Mouse (Mus musculus) retina, postnatal 7 days (tissue): Measurements from ENCODE around the gene Efcab8.

Experiments
- DNase-seq: peaks from one replicate; pipeline ENCODE4 v3.0.0-alpha.2; 2012; ENCODE audit warnings: low read depth, low spot score

The Efcab8 gene

DNA sequence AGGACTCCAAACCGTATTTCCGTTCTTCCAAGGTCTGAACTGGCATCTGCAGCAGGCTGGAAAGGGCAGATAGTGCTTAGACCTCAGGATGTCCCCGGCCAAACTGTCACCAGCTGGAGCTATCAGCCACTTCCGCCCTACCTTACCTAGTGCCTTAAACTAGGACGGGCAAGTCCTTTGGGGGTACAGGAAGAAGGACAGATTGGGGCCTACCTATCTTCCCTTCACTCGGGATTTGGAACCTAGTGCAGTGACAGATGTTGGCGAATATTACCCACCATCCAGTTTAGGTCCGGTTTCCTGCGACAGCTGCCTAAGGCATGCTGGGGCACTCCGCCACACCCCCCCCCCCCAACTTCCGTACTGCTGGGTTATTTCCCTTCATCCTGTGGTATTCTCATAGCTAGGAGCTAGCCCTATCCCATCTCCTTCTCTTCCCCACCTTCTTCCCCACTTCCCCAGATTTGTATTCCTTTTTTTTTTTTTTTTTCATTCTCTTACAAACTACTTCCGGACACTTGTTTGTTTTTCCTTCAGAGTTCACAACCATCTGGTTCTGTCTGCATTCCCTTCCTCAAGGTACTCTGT, at the start of gene Efcab8:
Efcab8 (plus strand) TSS at position 538 of the 588 bp plus-strand sequence.
- DNase-seq, result no peak

DNA sequence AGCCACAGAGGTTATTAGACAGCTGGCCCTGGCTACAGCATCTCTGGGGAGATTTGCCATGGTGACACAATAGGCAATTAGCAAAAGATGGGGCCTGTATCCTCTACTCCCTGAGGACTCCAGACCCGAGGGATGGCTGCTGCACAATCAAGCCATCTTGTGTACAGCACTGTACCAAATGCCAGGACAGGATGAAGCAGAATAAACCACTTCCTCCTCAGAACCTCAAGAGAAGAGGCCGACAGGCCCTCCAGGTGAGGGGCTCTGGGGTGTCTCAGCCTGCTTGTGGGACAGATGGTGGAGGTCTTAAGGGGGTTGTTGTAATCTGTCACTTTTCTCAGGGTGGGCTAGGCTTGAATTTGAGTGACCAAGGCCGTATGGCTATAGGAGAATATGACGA, 45.7 kb upstream of the Efcab8 start:
- no peak for DNase-seq

DNA sequence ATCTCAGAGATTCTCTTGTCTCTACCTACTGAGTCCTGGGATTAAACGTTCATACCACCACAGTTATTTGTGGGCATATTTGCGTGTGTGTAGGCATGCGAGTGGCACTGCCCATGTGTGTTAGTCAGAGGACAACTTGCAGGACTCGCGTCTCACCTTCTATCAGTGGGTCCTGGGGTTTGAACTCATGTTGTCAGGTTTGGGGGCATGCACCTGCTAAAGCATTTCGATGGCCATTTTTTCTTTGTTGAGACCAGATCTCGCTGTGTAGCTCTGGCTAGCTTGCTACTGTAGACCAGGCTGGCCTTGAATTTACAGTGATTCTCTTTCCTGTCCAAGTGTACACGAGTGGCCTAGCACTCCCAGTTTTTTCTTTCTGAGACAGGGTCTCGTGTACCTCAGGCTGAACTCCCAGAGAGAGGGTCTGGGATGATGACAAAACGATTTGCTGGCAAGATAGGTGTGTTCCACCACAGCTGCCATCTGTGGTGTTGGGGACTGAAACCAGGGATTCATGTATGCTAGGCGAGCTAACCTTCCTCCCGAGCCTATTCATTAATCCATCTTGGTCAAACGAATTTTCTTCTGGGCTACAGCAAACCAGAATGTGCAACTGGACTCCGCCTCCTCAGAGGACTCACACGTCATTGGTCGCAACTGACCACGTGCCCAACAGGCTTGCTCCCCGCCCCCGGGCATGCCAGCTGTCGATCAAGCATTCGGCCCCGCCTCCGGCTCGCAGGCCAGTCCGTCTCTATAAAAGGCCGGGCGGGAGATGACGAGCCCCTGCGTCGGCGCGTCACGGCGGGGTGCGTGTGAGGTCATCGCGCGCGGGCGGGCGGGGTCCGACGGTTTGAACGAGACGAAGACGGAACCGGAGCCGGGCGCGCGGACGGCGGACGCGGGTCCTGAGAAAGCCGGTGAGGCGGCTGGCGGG, 39.0 kb upstream of the Efcab8 start, which contains the start of gene Mapre1:
Mapre1 (plus strand) TSS at position 775 of the 937 bp plus-strand sequence.
- peak; percentile 97 for DNase-seq

DNA sequence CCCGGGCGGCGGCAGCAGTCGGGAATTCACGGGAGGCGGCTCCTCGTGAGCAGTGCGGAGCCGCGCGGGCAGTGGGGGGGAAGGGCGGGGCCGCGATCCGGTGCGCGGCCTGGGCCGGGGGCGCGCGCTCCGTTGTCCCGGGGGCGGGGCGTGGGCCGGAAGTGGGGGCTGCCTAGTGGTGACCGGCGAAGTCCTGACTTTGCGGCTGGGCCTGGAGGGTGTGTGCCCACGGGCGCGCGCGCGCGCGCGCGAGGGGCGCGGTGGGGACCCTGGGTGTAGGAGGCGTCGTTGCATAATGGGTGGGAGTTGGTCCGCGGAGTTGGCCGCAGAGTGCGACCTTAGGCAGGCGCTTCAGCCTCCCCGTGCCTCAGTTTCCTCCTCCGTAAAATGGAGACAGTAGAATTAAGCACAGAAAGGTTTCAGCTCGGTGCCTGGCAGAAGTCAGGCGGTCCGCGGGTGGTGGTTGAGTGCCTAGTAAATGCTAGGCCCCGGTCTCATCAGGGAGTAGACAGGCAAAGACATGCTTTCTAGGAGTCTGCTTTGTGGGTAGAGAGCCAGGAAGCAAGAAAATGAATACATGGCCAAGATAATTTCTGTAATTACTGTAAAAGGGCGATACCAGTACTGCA, 38.2 kb upstream of the Efcab8 start:
- no peak for DNase-seq

DNA sequence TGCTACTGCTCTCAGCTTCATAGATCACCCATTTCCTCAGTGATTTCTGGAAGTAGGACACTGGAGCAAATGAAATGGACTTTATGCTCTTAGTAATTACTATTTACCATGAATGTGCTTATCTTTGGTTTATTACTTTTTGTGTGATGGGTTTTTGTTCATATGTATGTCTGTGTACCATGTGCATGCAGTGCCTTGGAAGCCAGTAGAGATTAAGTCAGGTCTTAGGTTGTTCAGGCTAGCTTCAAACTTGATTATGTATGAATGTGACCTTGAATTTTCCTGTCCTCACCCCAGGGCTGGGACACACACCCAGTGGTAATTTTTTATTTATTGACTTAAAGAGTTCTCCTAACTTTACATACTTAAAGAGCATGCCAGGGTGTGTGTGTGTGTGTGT, 31.7 kb upstream of the Efcab8 start:
- no peak for DNase-seq

DNA sequence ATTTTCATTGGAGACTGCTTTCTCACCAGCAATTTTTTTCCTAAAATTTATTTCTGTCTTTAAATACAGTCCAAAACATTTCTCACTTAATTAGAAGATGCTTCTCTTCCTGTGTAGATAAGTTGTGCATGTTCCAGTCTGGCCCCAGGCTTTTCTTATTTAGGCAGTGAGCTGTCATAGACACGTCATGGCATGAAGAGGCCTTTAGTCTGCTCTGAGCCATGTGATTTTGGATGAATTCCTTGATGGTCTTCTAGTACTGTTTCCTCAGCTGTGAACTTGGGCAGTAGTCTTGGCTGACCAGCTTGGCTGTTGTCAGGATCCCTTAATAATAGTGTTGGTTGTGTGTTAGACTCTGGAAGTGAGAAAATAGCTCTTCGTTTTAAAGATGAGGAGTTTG, 29.4 kb upstream of the Efcab8 start:
- no peak for DNase-seq

DNA sequence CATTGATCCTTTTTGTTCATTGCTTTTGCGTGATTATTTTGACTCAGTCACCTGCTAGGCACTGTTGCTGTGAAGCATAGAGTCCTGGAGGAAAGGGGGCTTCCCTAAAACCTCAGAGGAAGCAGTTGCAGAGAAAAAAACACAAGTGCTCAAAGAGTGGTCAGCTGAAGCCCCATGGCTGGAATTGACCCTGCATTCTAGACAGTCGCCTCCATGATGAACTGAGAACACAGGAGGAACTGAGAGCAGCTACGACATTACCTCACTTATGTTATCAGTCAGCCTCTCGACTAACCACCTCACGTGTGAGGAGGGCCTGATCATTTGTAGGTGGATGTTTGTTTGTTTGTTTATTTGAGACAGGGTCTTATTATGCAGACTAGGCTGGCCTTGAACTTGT, 17.6 kb upstream of the Efcab8 start:
- DNase-seq, result no peak

DNA sequence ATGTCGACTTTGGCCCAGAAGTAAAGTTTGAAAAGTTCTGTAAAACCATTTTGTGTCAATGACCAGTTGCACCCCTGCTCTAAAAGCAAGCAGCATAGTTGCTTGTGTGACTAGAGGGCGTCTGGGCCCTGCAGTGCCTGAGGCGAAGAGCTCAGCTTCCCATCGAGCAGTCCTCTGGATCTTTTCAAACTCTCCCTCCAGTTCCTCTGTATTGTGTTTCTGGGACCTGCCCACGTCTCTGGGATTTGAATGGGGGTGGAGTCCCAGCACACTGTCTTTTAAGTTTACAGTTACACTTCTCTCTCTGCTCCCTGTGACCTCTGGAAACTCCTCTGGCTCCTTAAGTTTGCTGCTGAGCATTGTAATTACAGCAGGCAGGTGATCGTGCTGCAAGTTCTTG, 12.2 kb upstream of the Efcab8 start:
- no peak for DNase-seq

DNA sequence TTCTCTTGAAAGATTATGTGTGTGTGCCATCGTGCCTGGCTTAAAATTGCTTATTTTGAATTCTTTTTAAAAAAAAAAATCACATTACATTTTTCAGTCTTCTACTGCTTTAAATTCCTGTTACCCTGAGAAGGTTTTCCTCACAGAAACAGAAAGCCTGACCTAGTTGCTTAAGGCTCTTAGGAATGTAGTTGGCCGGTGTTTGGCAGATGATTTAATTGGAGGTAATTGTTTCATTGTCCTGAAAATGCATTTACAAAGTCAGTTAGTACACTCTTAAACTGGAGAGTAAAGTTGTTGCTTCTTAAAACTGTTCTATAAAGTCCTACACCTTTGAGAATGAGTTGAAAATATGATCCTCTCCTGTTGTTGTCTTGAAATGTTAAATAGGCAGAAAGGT, 10.8 kb upstream of the Efcab8 start:
- DNase-seq, result no peak

DNA sequence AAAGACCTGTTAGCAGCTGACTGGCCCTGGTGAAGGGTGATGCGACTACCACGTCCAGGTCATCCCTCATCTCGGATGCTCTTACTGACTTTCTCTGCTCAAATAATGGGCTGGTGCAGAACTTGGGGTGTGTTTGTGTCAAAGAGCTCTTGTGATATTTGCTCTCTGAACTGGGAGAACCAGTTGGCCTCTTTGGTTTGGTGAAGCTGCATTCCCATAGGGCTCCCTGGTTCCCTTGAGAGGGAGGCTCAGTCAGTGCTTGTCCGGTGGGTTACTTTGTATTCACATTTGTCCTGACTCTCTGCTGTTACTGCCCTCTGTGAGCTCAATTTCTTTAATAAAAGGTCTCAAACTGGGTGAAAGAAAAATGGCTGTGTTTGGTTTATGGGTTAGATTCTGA, 6.8 kb upstream of the Efcab8 start:
- DNase-seq, result no peak

DNA sequence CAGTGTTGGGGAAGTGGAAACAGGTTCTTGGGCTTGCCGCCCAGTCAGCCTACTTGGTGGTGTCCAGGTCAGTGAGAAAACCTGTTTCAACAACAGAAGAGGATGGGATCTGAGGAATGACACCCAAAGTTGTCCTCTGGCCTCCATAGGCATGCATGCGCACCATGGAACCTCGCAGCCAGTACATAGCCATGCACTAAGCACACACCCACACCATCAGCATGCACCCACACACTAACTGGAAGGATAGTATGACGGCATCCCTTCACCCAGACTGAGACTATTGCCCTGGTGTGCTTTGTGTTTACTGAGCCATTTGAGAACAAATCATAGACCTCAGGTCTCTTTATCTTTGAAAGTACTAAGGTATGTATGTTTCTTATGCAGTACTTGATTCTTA, 4.3 kb upstream of the Efcab8 start:
- no peak for DNase-seq

DNA sequence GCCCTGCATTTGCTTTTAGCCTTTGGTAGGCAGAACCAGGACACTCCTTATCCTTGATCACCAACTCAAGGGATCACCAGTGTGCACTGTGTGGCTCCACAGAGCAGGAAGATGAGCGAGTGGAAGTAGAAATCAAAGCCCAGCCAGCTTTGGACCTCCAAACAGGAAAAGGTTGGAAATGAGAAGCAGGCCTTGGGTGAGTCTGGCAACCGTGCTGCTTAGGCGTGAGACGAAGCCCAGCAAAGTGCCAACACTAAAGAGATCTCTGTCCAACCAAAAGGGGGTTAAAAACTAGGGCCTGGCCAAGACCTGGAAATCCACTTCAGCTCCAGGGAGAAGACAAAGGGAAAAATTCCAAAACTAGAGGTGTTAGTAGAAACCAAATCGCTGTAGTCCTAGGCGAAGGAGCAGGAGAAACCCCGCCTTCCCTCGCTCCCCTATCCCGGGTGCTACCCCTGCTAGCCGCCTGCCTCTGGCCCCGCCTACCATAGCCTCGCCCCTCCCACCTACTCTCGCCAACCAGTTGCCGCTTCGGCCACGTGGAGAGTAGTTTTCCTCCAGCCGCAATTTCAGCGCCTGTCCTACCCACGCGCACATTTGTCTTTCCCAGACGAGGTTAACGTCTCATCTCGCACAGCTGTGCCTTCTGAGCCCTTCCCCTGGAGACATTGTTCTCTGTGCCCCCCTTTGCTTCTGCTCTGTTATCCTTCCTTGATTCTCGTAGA, 931 bp upstream of the Efcab8 start:
- peak; percentile 27 for DNase-seq

DNA sequence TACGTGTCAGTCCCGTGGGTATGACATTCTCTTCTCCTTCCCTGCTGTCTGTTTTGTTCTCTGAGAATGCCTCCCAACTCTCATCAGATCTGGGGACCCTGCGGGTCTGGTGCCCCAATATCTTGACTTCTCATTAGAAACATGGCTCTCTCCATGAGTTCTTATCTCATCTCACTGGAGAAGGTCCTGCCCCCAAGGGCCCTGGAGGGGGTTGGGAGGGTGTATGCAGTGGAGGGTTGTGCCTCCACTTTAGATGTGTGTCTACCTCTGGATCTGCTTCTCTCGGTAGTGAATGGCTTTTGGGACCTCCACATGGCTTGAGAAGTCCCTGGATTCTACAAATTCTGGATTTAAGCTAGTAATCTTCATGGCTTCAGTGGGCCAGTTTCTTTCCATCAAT, 1.4 kb downstream of the Efcab8 start:
- DNase-seq, result no peak

DNA sequence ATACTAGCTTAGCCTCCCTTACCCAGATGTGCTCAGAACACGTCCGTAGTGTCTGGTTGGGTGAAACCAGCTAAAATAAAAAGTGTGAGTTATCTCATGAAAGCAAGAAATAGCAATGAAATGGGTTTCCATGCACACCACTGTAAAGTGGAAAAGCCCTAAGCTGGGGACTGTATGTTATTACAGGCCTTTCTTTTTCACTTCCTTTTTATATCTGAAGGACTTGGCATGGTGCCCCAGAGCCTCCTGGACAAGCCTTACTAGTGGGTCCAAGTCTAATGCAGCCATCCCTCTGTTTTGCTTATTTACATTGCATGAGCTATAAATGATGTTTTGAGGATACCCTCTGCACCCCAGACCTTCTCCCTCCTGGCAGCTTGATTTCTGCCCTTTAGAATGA, 4.9 kb downstream of the Efcab8 start:
- DNase-seq, result no peak

DNA sequence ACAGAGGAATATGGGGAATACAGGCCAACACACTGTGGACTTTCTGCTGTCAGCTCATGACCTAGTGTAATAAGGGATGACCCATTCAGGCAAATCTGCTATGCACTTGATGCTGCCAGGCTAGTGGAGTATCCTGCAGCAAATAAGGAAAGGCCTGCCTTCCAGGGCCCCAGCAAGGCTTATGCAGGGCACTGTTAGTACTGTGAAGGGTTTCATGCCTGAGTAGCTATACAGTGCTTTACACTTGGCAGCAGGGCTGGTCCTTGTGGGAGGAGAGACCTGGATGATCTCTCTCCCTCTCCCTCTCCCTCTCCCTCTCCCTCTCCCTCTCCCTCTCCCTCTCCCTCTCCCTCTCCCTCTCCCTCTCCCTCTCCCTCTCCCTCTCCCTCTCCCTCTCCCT, 13.6 kb downstream of the Efcab8 start:
- DNase-seq, result no peak

DNA sequence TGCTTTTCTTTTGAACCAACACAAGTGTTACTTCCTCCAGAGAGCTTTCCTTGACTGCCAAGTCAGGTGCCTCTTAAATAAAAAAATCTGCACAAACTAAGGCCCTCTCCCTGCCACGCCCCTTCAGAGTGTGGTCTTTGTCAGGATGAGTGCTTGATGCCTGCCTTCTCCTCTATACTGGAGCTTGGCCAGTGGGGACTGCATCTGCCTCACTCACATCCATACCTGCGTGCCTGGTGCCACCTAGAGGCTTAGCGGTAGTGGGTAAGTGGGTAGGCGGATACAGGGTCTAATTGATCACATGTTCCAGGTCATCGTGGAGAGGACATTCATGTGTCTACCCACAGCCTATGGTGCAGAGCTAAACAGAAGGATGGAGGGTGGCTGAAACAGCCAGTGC, 15.4 kb downstream of the Efcab8 start:
- no peak for DNase-seq

DNA sequence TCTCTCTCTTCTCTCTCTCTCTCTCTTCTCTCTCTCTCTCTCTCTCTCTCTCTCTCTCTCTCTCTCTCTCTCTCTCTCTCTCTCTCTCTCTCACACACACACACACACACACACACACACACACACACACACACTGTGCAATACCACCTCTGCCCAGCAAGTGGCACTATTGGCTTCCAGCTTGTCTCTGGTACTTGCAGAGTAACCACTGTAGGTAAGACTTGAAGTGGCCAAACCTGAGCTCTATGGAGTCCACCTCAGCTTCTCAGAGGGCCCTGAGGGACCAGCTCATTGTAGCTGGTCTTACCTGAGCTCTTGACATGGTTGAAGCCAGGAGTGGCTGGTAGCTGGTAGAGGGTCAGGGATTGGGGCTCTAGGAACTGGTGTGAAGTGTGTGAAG, 27.7 kb downstream of the Efcab8 start:
- peak; percentile 61 for DNase-seq

DNA sequence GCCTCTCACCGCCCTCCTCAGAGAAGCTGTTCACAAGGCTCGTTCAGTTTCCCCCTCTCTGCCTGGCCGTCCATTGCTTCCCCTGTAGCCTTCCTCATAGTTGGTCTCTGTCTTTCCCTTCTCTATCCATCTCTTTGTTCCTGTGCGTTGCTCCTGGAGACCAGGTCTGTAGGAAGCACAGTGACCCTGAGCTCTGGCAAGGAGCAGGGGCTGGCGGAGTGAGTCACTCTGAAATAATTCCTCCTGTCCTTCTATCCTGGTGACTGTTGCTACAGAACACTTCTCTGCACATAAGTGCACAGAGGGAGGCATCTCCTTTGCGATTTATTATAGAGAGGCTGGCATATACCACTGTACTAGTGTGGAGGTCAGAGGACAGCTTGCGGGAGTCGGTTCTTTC, 28.4 kb downstream of the Efcab8 start:
- no peak for DNase-seq

DNA sequence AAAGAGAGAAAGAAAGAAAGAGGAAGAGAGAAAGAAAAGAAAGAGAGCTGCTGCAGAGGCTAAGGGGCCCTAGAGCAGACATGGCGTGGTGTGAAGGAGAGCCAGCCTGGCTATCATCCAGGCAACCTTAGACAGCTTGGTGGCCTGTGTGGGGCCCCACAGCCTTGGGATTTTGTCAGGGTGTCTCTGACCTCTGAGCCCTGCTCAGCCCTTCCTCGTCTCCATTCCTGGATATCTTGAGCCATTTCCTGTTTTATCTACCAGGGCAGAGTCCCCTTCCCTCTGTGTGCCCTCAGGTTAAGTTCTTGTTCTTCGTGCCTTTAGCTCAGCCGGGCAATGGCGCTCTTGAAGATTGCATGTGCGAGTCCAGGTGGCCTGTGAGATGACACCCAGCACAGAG, 29.1 kb downstream of the Efcab8 start:
- no peak for DNase-seq

DNA sequence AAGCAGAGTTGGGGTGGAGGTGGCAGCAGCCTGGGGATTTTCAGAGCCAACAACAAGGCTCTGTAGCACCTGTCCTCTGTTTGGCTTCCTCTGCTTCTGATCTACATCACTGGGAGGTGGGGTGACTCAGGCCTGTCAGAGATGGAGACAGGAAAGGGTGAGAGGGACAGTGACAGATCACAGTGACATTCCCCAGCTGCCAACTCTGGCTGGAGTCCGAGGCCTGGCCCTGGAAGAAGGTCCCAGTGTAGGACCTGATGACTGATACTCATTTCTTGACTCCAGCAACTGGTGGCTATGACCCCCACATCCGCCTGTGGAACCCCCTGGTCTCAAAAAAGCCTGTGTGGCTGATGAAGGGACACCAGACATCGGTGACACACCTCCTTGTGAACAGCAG, 30.2 kb downstream of the Efcab8 start:
- no peak for DNase-seq

DNA sequence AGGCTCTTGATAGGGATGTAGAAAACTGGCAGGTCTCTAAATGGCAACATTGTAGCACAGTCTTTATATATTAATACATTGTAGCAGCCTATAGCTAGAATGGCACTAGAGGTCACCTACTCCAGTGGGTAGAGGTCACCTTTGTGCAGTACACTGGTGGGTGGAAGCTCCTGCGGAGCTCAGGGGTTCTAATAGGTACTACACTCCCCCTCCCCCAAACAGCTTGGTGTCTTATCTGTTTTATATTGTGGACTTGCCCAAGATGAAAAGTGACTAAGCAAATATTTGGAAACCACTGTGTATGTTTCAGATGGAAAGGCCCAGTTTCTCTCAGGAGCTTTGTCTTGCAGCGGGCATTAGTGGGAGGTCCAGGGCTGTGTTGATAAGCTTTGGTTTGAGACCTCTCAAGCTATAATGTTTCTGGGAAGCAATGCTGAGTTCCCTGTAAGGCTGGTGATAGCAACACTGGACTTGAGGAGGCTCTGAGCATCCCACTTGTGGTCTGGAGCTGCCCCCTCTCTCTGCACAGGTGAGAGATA, 42.3 kb downstream of the Efcab8 start:
- DNase-seq, result no peak

DNA sequence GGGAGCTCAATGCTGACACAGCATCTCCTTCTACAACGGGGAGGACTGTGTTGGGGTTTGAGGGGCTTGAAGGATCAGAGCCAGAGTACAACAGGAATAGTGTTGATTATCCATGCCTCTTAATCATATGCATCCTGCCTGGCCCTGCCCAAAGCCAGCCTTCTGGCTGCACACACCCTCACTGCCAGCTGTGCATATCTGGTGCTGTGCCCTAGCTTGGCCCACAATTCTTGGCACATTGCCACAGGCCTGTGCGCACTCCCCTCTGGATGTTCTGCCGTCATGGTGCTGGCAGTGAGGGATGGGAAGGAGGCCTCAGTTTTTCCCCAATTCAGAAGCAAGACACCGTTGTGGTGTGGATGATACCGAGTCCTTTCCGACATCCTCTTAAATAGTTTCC, 44.9 kb downstream of the Efcab8 start:
- peak; percentile 17 for DNase-seq
